Comparison of ENCODE assay signal across 10 mouse cellular contexts in genomic region chr12:110497485-110497884, GRCm38 (mm10). TPM values are rescaled to one million over a fixed set of nuclear protein-coding genes. Genes with fewer than 3 reads are reported as not detected.
DNase-seq lines count a peak whose midpoint lies in the region; ATAC-seq and TF ChIP-seq lines count a peak whose summit lies in the region.
"Had no signal": no experiment of that assay in that cellular context is flagged by ENCODE, and none has a peak within 500 bp of the region (broad histone marks: within the 10 kb centered on the region; RNA-seq: fewer than 3 reads in every experiment).

No protein-coding gene starts in this region.

- H3K4me2 ChIP-seq in lung, embryonic 15.5 days, result no peak overlapping the region
- H3K4me2 ChIP-seq in midbrain, embryonic 15.5 days, result no peak overlapping the region
- H3K4me2 ChIP-seq in forebrain, embryonic 14.5 days (ENCODE audit: low read length), result no peak overlapping the region

- no peak for TF ChIP-seq EP300 in heart, adult 2 months (IDR thresholded peaks at IDR 0.05; ENCODE audit: insufficient read depth, low read depth, low read length)

- peaks cover 36% of the 10 kb centered on the region for H3K4me1 ChIP-seq in heart, adult 2 months (ENCODE audit: control insufficient read depth, insufficient read depth, low read length)
- H3K4me1 ChIP-seq in lung, embryonic 15.5 days, result peaks cover 30% of the 10 kb centered on the region
- peaks cover 31% of the 10 kb centered on the region for H3K4me1 ChIP-seq in lung, adult 2 months (ENCODE audit: control insufficient read depth, insufficient read depth, low read length)
- peaks cover 34% of the 10 kb centered on the region for H3K4me1 ChIP-seq in small intestine, adult 2 months (ENCODE audit: control insufficient read depth, insufficient read depth, insufficient read length, low read length)
- H3K4me1 ChIP-seq in midbrain, embryonic 15.5 days, result peaks cover 12% of the 10 kb centered on the region
- peaks cover 4% of the 10 kb centered on the region; the same call in 1 of the 2 replicates for H3K4me1 ChIP-seq in forebrain, embryonic 14.5 days (ENCODE audit: control insufficient read depth, insufficient read depth, low read length)

- peak overlapping the region; percentile 90 for H3K27ac ChIP-seq in heart, adult 2 months
- H3K27ac ChIP-seq in lung, embryonic 15.5 days, result 0 out of 2 replicates have a peak overlapping the region, but pooled peaks have one; percentile 17
- H3K27ac ChIP-seq in small intestine, adult 2 months (ENCODE audit: insufficient read depth, low read depth, low read length), result peak overlapping the region; percentile 84
- no peak overlapping the region for H3K27ac ChIP-seq in midbrain, embryonic 15.5 days
- no peak overlapping the region for H3K27ac ChIP-seq in forebrain, embryonic 14.5 days (ENCODE audit: low read depth, low read length)

- H3K79me2 ChIP-seq in heart, adult 2 months (replicated peaks; ENCODE audit: control insufficient read depth, insufficient read depth, low read length), result peaks cover 13% of the 10 kb centered on the region

- 59% methylated on average over 8 of the region's 8 CpGs for WGBS in heart, adult 2 months
- 62% methylated on average over 8 of the region's 8 CpGs for WGBS in lung, embryonic 15.5 days
- WGBS in lung, adult 2 months, result 49% methylated on average over 8 of the region's 8 CpGs
- WGBS in small intestine, adult 2 months, result 23% methylated on average over 8 of the region's 8 CpGs
- WGBS in midbrain, embryonic 15.5 days, result 89% methylated on average over 8 of the region's 8 CpGs
- WGBS in forebrain, embryonic 14.5 days, result 94% methylated on average over 8 of the region's 8 CpGs

- TF ChIP-seq POLR2A in heart, adult 2 months (IDR thresholded peaks at IDR 0.05; ENCODE audit: insufficient read depth, low read depth, low read length), result no peak
- TF ChIP-seq POLR2A in lung, adult 2 months (IDR thresholded peaks at IDR 0.05; ENCODE audit: borderline replicate concordance, extremely low read depth, low read depth, low read length), result no peak
- TF ChIP-seq POLR2A in small intestine, adult 2 months (IDR thresholded peaks at IDR 0.05; ENCODE audit: low read depth, low read length), result no peak

- intact Hi-C loops in heart, adult 2 months (cut with DNase I), result no loop called here

- ATAC-seq in lung, embryonic 15.5 days (ENCODE audit: borderline replicate concordance, extremely low read depth, low FRiP score, low TSS enrichment), result no peak
- no peak for ATAC-seq in midbrain, embryonic 15.5 days (replicated peaks)
- no peak for ATAC-seq in forebrain, embryonic 14.5 days

- H3K4me3 ChIP-seq in heart, adult 2 months, result no peak overlapping the region
- H3K4me3 ChIP-seq in lung, embryonic 15.5 days, result no peak overlapping the region
- no peak overlapping the region for H3K4me3 ChIP-seq in lung, adult 2 months (replicated peaks; ENCODE audit: extremely low read depth, low read depth, low read length)
- H3K4me3 ChIP-seq in small intestine, adult 2 months (ENCODE audit: low read depth, low read length), result peak overlapping the region; percentile 28
- no peak overlapping the region for H3K4me3 ChIP-seq in midbrain, embryonic 15.5 days
- H3K4me3 ChIP-seq in forebrain, embryonic 14.5 days (ENCODE audit: low read depth, low read length), result no peak overlapping the region

- no peaks in the 10 kb centered on the region for H3K9me3 ChIP-seq in lung, embryonic 15.5 days
- no peaks in the 10 kb centered on the region for H3K9me3 ChIP-seq in midbrain, embryonic 15.5 days
- no peaks in the 10 kb centered on the region for H3K9me3 ChIP-seq in forebrain, embryonic 14.5 days (replicated peaks; ENCODE audit: control insufficient read depth, low read length)

- no peaks in the 10 kb centered on the region for H3K27me3 ChIP-seq in heart, adult 2 months (ENCODE audit: control insufficient read depth, insufficient read depth, low read length)
- no peaks in the 10 kb centered on the region for H3K27me3 ChIP-seq in lung, embryonic 15.5 days
- no peaks in the 10 kb centered on the region for H3K27me3 ChIP-seq in small intestine, adult 2 months (ENCODE audit: control insufficient read depth, insufficient read depth, low read length)
- no peaks in the 10 kb centered on the region for H3K27me3 ChIP-seq in midbrain, embryonic 15.5 days (replicated peaks)
- H3K27me3 ChIP-seq in forebrain, embryonic 14.5 days (replicated peaks; ENCODE audit: control insufficient read depth, insufficient read depth, low read length), result no peaks in the 10 kb centered on the region

- H3K36me3 ChIP-seq in heart, adult 2 months (ENCODE audit: control insufficient read depth, insufficient read depth, low read length), result peaks cover 2% of the 10 kb centered on the region
- no peaks in the 10 kb centered on the region for H3K36me3 ChIP-seq in lung, embryonic 15.5 days
- H3K36me3 ChIP-seq in small intestine, adult 2 months (ENCODE audit: control insufficient read depth, insufficient read depth, low read length), result 0 out of 2 replicates have a peak, but pooled peaks cover 2% of the 10 kb centered on the region
- no peaks in the 10 kb centered on the region for H3K36me3 ChIP-seq in midbrain, embryonic 15.5 days (replicated peaks)
- no peaks in the 10 kb centered on the region for H3K36me3 ChIP-seq in forebrain, embryonic 14.5 days (ENCODE audit: control insufficient read depth, insufficient read depth, low read length)

- TF ChIP-seq CTCF in heart, adult 2 months (IDR thresholded peaks at IDR 0.05), result no peak
- no peak for TF ChIP-seq CTCF in lung, adult 2 months (IDR thresholded peaks at IDR 0.05; ENCODE audit: insufficient read depth, low read length)
- TF ChIP-seq CTCF in small intestine, adult 2 months (IDR thresholded peaks at IDR 0.05; ENCODE audit: extremely low read depth, insufficient read length, insufficient replicate concordance, low read depth, low read length), result no peak

- 0 out of 2 replicates have a peak overlapping the region, but pooled peaks have one; percentile 14 for H3K9ac ChIP-seq in heart, adult 2 months (ENCODE audit: low read depth, low read length)
- no peak overlapping the region for H3K9ac ChIP-seq in lung, embryonic 15.5 days
- no peak overlapping the region for H3K9ac ChIP-seq in midbrain, embryonic 15.5 days
- no peak overlapping the region for H3K9ac ChIP-seq in forebrain, embryonic 14.5 days (ENCODE audit: low read length)

- no peak for DNase-seq in heart, adult 2 months
- no peak for DNase-seq in heart, postnatal 4 days
- DNase-seq in lung, adult 2 months, result no peak
- DNase-seq in adrenal gland, postnatal 10 days, result peak; percentile 49
- no peak for DNase-seq in forebrain, embryonic 14.5 days (ENCODE audit: low spot score)
- DNase-seq: layer of hippocampus, postnatal 36 days; lung, postnatal 10 days had no signal

RNA-seq across cellular contexts. Expression of gene Ppp2r5c, which starts 50.6 kb away (rescaled TPM):
- 10 to 100 TPM; 90.9 to 93.7 TPM for total RNA-seq in heart, adult 2 months (2021)
- 41.7 and 73.9 TPM in 2 replicates for polyA plus RNA-seq in heart, adult 2 months (2012; rRNA removed)
- 100 to 1,000 TPM; 126 to 128 TPM for total RNA-seq in heart, postnatal 4 days (2021)
- 167 and 171 TPM in 2 replicates for polyA plus RNA-seq in lung, embryonic 15.5 days (2015; fragmentation: Nextera tagmentation; extraction: Ambion mirVana)
- polyA plus RNA-seq in lung, adult 2 months (2012; rRNA removed), result 30.4 and 45.1 TPM in 2 replicates
- 100 to 1,000 TPM; 108 to 121 TPM for total RNA-seq in adrenal gland, postnatal 10 days (2021)
- 12.3 and 19.3 TPM in 2 replicates for polyA plus RNA-seq in small intestine, adult 2 months (2012; rRNA removed)
- 142 and 149 TPM in 2 replicates for polyA plus RNA-seq in midbrain, embryonic 15.5 days (2015; fragmentation: Nextera tagmentation; extraction: Ambion mirVana)
- polyA plus RNA-seq in forebrain, embryonic 14.5 days (2014; fragmentation: Nextera tagmentation; extraction: Ambion mirVana), result 138 and 144 TPM in 2 replicates

Comparison
In these comparisons a context has a peak if more than half of its experiments do, and no peak if none do; other contexts are left out.
1. H3K27ac ChIP-seq: peak in heart, adult 2 months (single experiment), lung, embryonic 15.5 days (single experiment) and small intestine, adult 2 months (single experiment); none in midbrain, embryonic 15.5 days (single experiment) and forebrain, embryonic 14.5 days (single experiment).